Mouse (Mus musculus) embryonic fibroblast, embryonic 13.5 days (primary cell): ENCODE results near the gene Tcf7.

Experiments
- CTCF ChIP-seq: IDR thresholded peaks from 2 replicates; pipeline ENCODE4 v1.5.1; 2011; ENCODE audit warnings: mild to moderate bottlenecking, control low read depth, low read length, moderate library complexity, borderline replicate concordance; ENCODE audit not compliant: insufficient read depth
- POLR2A ChIP-seq: IDR thresholded peaks from 2 replicates; pipeline ENCODE4 v1.6.1; 2011; ENCODE audit warnings: low read depth, mild to moderate bottlenecking, control low read depth, low read length, moderate library complexity

DNA sequence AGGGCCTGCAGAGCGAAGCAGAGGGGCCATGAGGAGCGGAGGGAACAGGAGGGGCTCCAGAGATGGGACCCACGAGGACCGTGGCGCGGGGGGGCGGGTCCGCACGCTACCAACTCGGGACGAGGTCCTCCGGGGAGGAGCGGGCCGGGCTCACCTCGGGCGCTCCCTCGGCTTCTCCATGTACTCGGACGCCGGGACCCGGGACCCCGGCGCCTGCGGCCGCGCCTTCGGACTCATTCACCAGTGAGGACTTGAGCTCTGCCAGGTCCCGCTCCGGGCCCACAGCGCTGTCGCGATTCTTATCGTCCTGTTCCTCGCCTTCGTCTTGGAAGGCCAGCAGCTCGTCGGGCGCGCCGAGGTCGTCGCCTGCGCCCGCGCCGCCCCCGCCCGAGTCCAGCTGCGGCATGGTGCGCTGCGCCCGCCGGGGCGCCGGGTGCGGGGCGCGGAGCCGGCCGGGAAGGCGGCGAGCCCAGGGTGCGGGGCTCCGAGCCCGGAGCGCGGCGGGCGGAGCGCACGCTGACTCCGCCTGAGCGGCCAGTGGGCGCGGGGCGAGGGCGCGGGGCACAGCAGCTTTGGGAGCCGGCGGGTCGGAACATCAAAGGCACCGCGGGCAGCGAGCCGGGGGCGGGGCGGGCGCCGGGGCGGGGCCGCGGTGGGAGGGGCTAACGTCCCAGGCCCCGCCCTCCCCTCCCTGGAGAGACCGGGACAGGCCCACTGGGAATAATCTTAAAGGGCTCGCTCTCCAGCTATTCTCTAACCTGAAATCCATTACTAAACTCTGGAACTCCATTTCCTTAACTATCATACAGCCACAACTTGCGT, at the start of gene Tcf7:
- TF ChIP-seq POLR2A = no peak
- no peak for TF ChIP-seq CTCF
